8 mouse cellular contexts compared by ENCODE assay signal in the genomic region with DNA sequence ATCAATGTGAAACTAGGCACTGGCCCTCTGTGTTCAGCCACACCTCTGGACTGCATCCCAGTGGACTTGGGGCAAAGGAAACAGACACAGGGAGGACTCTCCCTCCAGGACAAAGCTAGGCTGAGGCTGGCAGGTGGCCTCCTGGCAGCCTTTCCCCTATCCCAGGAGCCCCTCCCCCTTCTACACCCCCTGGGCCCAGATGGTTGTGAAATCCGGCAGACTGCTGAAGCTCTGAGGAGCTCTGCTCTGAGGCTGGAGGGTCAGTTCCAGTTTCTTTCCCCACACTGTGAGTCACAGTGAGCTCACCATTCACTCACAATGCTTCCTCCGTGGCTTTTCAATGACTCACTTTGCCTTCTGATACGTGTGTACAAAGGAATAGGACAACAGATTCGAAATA. TPM values are rescaled to one million over a fixed set of nuclear protein-coding genes. Genes with fewer than 3 reads are reported as not detected.
A peak's percentile ranks its signal among the peaks of the same experiment; 100 is the strongest.
DNase-seq lines count a peak whose midpoint lies in the region; ATAC-seq and TF ChIP-seq lines count a peak whose summit lies in the region.

No protein-coding gene starts in this region.

- H3K9me3 ChIP-seq in forebrain, embryonic 11.5 days (ENCODE audit: control insufficient read depth, low read length), result 0 out of 2 replicates have a peak, but pooled peaks cover 2% of the 10 kb centered on the region
- H3K9me3 ChIP-seq in midbrain, embryonic 11.5 days (ENCODE audit: control insufficient read depth, low read length), result no peaks in the 10 kb centered on the region; the same call in 1 of the 2 replicates
- no peaks in the 10 kb centered on the region for H3K9me3 ChIP-seq in stomach, postnatal 0 days (ENCODE audit: control insufficient read depth, low read length)

- TF ChIP-seq CTCF in stomach, postnatal 0 days (IDR thresholded peaks at IDR 0.05; ENCODE audit: low read depth), result no peak

- no peak overlapping the region for H3K4me2 ChIP-seq in forebrain, embryonic 11.5 days (ENCODE audit: low read depth, low read length, severe bottlenecking)
- no peak overlapping the region for H3K4me2 ChIP-seq in midbrain, embryonic 11.5 days
- 0 out of 2 replicates have a peak overlapping the region, but pooled peaks have one; percentile 17 for H3K4me2 ChIP-seq in stomach, postnatal 0 days (replicated peaks; ENCODE audit: low read depth)

- no peaks in the 10 kb centered on the region for H3K27me3 ChIP-seq in forebrain, embryonic 11.5 days (ENCODE audit: control insufficient read depth, insufficient read depth, low read length)
- no peaks in the 10 kb centered on the region for H3K27me3 ChIP-seq in midbrain, embryonic 11.5 days (ENCODE audit: control insufficient read depth, insufficient read depth, low read length)
- no peaks in the 10 kb centered on the region for H3K27me3 ChIP-seq in stomach, postnatal 0 days (ENCODE audit: control insufficient read depth, insufficient read depth, low read length)

- peak; percentile 58 for ATAC-seq in forebrain, embryonic 11.5 days (replicated peaks; ENCODE audit: low FRiP score)
- ATAC-seq in midbrain, embryonic 11.5 days (ENCODE audit: low FRiP score), result 0 out of 2 replicates have a peak, but pooled peaks have one; percentile 19
- ATAC-seq in stomach, postnatal 0 days (ENCODE audit: low FRiP score, low TSS enrichment), result peak; percentile 93
- no peak; the same call in 1 of the 2 replicates for ATAC-seq in frontal cortex, adult (ENCODE audit: low TSS enrichment)

- WGBS in forebrain, embryonic 11.5 days, result 6% methylated on average over 4 of the region's 4 CpGs
- 20% methylated on average over 4 of the region's 4 CpGs for WGBS in midbrain, embryonic 11.5 days
- WGBS in stomach, postnatal 0 days, result 2% methylated on average over 4 of the region's 4 CpGs

- H3K27ac ChIP-seq in forebrain, embryonic 11.5 days (ENCODE audit: low read depth, low read length), result peak overlapping the region; percentile 21; the same call in 1 of the 2 replicates
- H3K27ac ChIP-seq in midbrain, embryonic 11.5 days (ENCODE audit: low read depth, low read length), result no peak overlapping the region
- peak overlapping the region; percentile 83 for H3K27ac ChIP-seq in stomach, postnatal 0 days (replicated peaks)

- TF ChIP-seq EP300 in stomach, postnatal 0 days (optimal IDR thresholded peaks at IDR 0.05), result no peak

- peak; percentile 99 for DNase-seq in 3T3-L1 (ENCODE audit: low read depth, low spot score)
- peak; percentile 99 for DNase-seq in Muller cell, postnatal 12 days (ENCODE audit: inconsistent ontology term)
- DNase-seq in forebrain, embryonic 11.5 days (ENCODE audit: low spot score), result peak; percentile 67
- peak; percentile 77 for DNase-seq in heart, postnatal 4 days
- DNase-seq in layer of hippocampus, postnatal 25 days (ENCODE audit: extremely low spot score in 1 of 2, low spot score in 1 of 2), result peak; percentile 25 to 33
- no peak for DNase-seq in midbrain, embryonic 11.5 days (ENCODE audit: low spot score, missing footprints)
- peak; percentile 73 for DNase-seq in stomach, postnatal 0 days (ENCODE audit: low spot score)

- H3K4me3 ChIP-seq in forebrain, embryonic 11.5 days (ENCODE audit: low read depth, low read length), result no peak overlapping the region
- no peak overlapping the region for H3K4me3 ChIP-seq in midbrain, embryonic 11.5 days (ENCODE audit: low read depth, low read length)
- H3K4me3 ChIP-seq in stomach, postnatal 0 days (ENCODE audit: low read depth, low read length), result no peak overlapping the region

- H3K9ac ChIP-seq in forebrain, embryonic 11.5 days (ENCODE audit: low read length), result peak overlapping the region; percentile 2; the same call in 1 of the 2 replicates
- H3K9ac ChIP-seq in midbrain, embryonic 11.5 days (ENCODE audit: low read length), result 0 out of 2 replicates have a peak overlapping the region, but pooled peaks have one; percentile 14
- peak overlapping the region; percentile 4; the same call in 1 of the 2 replicates for H3K9ac ChIP-seq in stomach, postnatal 0 days (ENCODE audit: low read length)

- peaks cover 6% of the 10 kb centered on the region; the same call in 1 of the 2 replicates for H3K4me1 ChIP-seq in forebrain, embryonic 11.5 days (replicated peaks; ENCODE audit: control insufficient read depth, insufficient read depth, low read length)
- H3K4me1 ChIP-seq in midbrain, embryonic 11.5 days (ENCODE audit: control insufficient read depth, insufficient read depth, low read length), result peaks cover 5% of the 10 kb centered on the region
- H3K4me1 ChIP-seq in stomach, postnatal 0 days (replicated peaks; ENCODE audit: control insufficient read depth, insufficient read depth), result peaks cover 2% of the 10 kb centered on the region; the same call in 1 of the 2 replicates

- H3K36me3 ChIP-seq in forebrain, embryonic 11.5 days (ENCODE audit: control insufficient read depth, insufficient read depth, low read length), result no peaks in the 10 kb centered on the region
- H3K36me3 ChIP-seq in midbrain, embryonic 11.5 days (ENCODE audit: control insufficient read depth, insufficient read depth, low read length), result no peaks in the 10 kb centered on the region
- H3K36me3 ChIP-seq in stomach, postnatal 0 days (ENCODE audit: control insufficient read depth, insufficient read depth, low read length), result no peaks in the 10 kb centered on the region

RNA-seq across cellular contexts. Expression of a gene that starts 29.9 kb away (rescaled TPM):
- polyA plus RNA-seq in forebrain, embryonic 11.5 days (2014; fragmentation: Nextera tagmentation; extraction: Ambion mirVana), result 2.0 and 2.4 TPM in 2 replicates
- 10 to 100 TPM; 23.5 to 23.8 TPM for total RNA-seq in heart, postnatal 4 days (2021)
- total RNA-seq in layer of hippocampus, postnatal 25 days (2021), result 1 to 10 TPM; 2.7 to 3.1 TPM
- 2.0 and 2.3 TPM in 2 replicates for polyA plus RNA-seq in midbrain, embryonic 11.5 days (2014; fragmentation: Nextera tagmentation; extraction: Ambion mirVana)
- 1.4 and 1.5 TPM in 2 replicates for polyA plus RNA-seq in stomach, postnatal 0 days (2015; fragmentation: Nextera tagmentation; extraction: Ambion mirVana)

RNA-seq across cellular contexts. Expression of a gene that starts 51.9 kb away (rescaled TPM):
- polyA plus RNA-seq in forebrain, embryonic 11.5 days (2014; fragmentation: Nextera tagmentation; extraction: Ambion mirVana), result 0.15 and 0.27 TPM in 2 replicates
- total RNA-seq in heart, postnatal 4 days (2021), result 1 to 10 TPM; 1.5 to 2.0 TPM
- total RNA-seq in layer of hippocampus, postnatal 25 days (2021), result 1 to 10 TPM; 4.9 to 5.6 TPM
- polyA plus RNA-seq in midbrain, embryonic 11.5 days (2014; fragmentation: Nextera tagmentation; extraction: Ambion mirVana), result 0.36 and 0.45 TPM in 2 replicates
- 4.3 and 4.5 TPM in 2 replicates for polyA plus RNA-seq in stomach, postnatal 0 days (2015; fragmentation: Nextera tagmentation; extraction: Ambion mirVana)
